Mouse (Mus musculus) heart, adult 2 months (tissue): ENCODE measurements around the gene Ccdc36.

Experiments used
- CTCF ChIP-seq: fragments of 200-600 bp; IDR thresholded peaks from 2 replicates; pipeline ENCODE4 v1.8.1; 2022; ENCODE audit warnings: antibody characterized with exemption, mild to moderate bottlenecking, moderate library complexity
- EP300 ChIP-seq: fragments of 200-500 bp; IDR thresholded peaks from 2 replicates; pipeline ENCODE4 v1.6.1; 2011; ENCODE audit warnings: low read depth, low read length, control low read depth; ENCODE audit not compliant: insufficient read depth
- POLR2A ChIP-seq: fragments of 200-500 bp; IDR thresholded peaks from 2 replicates; pipeline ENCODE4 v1.6.1; 2011; ENCODE audit warnings: mild to moderate bottlenecking, low read depth, low read length, control low read depth; ENCODE audit not compliant: insufficient read depth

DNA sequence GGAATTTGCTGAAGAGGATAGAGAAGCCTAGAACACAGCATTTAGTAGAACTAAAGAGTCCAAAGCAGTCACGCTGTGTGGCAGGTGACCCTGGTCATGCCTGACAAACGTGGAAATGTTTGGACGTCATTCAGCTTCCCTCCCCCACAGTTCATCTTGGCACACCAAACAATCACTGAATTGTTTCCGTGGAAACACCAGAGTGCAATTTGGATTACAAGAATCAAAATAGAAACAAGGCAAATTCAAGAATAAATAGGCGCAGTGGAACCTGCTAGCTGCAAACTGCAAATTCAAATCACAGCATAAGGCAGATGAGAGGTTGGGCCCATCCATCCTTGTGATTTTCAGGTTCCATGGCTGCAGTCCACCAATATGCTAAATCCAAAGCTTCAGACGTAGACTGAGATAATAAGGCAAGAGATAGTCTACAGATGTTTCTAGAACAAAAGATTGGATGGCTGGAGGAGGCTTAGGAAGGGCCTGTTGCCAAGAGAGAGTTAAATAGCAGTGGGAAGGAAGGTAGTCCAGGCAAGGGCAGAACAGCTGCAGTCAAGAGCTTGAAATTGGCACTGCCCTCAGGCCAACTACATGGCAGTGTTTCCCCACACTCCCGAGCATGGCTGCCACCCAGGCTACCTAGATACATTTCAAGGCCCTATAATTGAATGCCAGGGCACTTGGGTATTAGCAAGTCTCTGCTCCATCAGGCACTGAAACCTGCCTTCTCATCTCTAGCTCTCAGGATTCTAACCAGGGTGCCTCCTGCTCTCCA lies 26.9 kb downstream of the Ccdc36 start:
- TF ChIP-seq EP300 (no peak), CTCF (no peak), POLR2A (no peak)
